Mouse (Mus musculus) kidney, postnatal 14 days (tissue): ENCODE data around the gene Zfp148.

Experiments used
- DNase-seq: peaks from one replicate; pipeline ENCODE4 v3.0.0; 2022; ENCODE audit warnings: mixed read lengths

Gene Zfp148

DNA sequence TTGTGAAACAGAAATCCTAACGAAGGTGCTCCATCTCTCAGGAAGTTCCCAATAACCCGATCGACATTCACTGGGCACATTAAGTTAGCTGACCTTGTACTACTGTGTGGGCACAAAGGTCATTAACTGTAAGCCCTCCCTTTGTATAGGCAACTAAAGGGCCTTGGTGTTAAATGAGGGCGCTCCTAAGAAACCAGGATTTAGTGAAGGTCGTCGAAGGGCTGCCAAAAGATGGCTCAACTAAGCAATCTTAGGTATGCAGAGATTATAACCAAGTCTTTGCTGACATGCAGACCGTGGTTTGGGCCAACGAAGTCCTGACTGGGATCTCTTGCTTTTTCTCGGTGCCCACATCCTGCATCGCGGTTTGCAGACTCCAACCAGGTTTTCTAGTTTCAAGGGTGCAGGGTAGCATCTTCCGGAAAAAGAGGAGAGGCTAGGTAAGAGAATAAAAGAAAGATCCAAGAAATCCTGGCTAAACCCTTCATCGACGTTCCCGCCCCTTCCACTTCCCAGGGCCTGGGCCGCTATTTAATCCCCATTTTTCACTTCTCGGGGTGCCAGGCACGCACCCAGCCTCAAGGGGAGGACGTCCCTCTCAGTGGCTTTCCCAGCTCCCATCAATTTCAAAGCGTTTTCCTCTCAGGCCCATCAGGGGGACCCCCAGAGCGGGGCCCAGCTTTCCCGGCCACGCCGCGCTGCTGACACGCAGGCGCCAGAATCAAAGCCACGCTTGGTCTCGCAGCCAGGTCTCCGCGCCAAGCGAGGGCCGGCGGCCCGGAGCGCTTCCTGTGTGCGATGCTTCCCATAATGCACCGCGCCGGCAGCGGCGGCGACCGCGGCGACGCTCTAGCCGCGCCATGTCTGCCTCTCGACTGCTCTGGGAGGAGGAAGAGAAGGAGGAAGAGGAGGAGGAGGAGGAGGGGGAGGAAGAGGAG is at the start of gene Zfp148:
Zfp148 (plus strand) TSS at position 893 of the 938 bp plus-strand sequence.
- DNase-seq: peak; percentile 95

DNA sequence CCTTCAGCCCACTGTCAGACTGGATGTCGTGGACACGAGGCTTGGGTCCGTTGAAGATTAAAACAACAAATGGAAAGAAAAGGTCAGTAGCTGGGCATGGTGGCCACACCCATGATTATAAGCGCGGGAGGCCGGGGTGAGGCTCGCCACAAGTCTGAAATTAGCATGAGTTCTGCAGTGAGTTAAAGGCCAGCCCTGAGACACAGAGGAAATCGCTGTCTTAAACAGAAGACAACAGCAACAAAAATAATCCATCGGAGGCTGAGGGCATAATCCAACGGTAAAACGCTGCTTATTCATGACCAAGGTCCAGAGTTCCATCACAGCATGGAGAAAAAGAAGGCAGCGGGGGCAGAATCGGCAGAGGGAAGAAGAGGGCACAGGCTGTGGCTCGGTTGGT is 47.6 kb upstream of the Zfp148 start:
- peak; percentile 23 for DNase-seq

DNA sequence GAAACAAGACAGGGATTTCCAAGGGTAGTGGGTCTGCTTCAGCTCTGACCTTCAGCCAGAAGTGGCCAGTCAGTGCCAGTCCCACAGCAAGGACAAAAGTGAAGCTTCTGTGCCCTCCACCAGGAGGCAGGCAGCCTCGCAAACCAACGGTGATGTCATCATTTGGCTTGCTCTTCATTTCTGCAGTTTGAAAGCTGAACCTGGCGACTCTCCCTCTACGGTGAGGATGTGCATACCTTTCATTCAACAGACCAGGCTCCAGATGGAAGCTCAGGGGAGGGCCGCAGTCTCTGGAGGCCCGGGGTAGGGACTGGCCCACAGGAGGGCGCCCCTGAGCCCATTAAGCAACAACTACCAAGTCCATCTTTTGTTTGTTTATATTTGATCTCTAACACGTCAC is 43.5 kb upstream of the Zfp148 start:
- DNase-seq: peak; percentile 83

DNA sequence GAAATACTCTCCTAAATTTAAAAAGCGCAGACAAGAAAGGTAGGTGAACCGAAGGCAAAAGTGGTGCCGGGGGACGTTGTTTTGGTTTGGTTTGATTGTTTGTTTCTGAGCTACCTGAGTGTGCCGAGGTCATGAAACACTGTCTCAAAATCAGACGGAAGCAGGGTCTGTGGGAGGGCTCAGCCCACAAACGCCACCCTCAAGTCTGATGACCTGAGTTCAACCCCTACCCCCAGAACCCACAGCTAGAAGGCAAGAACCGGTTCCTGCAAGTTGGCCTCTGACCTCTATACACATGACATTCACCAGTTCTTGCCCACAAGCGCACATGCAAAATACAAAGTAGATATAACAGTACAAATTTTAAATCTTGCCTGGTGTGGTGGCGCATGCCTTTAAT is 43.0 kb upstream of the Zfp148 start:
- DNase-seq: no peak

DNA sequence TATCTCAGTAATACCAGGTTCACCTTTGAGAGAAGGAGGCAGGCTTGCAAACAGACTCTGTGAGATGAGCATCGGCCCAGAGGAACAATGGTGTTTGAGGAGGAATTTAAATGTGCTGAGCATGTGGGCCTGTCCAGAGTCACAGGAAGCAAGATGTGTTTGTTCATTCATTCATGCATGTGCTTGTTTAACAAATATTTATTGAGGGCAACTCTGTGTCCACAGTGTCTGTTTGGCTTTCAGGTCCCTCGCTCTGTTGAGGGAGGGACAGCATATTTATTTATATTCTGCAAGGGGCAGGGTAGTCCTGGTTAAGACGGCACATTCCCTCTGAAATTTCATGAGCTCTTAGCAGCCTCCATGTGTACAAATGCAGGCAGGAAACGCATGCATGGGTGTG is 42.1 kb upstream of the Zfp148 start:
- DNase-seq: no peak

DNA sequence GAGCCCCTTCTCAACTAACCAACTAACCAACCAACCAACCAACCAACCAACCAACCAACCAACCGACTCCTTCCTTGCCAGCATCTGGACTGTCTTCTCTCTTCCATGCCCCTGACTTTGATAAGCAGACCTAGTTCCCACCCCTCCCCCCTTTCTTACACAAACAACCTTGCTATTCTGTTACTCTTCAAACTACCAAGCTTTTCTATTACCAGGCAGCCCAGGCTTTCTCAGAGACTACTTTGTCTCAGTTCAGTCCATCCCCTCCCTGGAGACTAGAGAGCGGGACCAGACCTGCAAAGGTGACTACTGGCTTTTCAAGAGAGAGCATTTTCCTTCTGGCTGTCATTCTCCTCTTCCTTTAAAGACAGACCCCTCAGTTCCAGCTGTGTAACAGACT is 41.2 kb upstream of the Zfp148 start:
- no peak for DNase-seq

DNA sequence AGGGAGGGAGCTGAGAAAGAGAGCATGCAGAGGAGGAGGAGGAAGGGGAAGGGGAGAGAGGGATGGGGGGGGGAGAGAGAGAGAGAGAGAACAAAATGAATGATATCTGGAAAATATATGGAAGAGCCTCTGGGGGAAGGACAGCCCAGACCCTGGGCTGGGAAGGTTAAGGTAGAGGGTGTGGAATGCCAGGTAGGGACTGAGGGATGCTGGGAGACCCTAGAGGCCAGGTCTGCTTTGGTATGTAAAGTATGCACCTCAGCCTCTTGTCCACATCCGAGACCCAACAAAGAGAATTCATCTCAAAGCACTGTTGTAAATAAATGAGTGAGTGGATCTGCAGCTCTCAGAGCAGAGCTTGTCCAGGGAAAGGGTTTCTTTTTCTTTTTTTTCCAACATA is 38.3 kb upstream of the Zfp148 start:
- no peak for DNase-seq

DNA sequence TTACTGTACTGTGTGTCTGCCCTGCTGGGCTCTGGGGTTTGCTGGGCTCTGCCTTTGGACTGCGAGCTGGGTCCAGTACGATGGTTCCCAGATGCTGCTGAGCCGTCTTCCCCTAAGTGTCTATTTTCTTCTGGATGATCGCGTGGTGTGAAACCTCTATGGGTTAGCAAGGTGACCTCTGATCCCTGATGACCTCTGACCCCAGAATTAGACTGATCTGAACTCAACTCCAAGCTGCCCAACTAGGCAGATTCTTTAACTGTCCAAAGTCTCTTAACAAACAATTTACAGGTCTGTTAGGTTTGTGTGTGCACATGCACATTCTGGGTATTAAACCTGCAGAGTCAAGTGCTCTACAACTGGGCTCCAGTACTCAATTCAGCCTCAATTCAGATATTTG is 37.5 kb upstream of the Zfp148 start:
- no peak for DNase-seq

DNA sequence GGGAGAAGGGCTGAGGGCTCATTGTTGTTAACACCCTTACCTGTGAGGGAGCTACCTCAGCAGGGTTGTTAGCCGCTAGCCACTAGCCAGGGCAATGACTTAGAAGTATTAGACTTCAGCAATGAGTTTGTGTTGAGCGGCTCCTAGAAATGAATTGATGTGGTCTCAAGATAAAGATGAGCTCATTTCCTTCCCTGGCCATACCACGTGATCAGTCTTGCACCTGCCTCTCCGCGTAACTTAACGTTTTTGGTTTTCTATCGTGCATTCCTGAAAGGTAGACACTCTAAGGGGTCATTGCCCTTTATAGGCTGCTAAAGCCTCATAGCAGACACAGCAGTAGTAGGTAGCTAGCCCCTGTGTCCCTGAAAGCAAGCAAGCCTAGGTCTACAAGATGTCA is 37.0 kb upstream of the Zfp148 start:
- no peak for DNase-seq

DNA sequence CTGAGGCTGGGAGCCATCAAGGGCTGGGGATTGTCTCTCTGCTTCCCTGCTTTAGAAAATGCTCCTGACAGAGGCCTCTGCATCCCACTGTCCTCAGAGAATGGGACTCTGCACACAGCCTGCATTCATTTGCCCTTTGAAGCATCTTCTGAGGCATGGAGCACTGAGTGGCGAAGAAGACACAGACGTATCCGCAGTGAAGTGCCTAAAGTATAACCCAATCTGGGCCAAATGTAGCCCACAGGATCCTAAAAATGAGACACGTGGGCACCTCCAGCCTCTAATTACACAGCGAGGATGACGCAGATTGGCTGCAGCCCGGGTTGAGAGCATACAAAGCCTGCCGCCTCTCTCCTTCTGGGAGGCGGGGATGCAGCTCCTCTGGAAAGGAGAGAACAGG is 36.3 kb upstream of the Zfp148 start:
- DNase-seq: no peak

DNA sequence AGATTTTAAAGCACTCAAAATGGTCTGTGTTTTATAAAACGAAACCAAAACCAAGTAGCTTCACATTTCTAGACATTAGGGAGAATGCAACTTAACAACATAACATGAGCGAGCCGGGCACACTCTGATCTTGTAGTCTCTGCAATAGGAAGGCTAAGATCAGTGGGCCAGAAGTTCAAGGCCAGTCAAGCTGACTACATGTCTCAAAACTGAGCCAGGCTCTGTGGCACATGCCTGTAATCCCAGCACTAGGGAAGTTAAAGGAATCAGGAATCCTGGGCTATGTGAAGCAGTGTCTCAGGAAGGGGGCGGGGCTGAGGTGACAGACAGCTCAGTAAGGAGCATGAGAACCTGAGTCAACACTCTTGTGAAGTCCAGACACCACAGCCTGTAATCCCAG is 35.8 kb upstream of the Zfp148 start:
- no peak for DNase-seq

DNA sequence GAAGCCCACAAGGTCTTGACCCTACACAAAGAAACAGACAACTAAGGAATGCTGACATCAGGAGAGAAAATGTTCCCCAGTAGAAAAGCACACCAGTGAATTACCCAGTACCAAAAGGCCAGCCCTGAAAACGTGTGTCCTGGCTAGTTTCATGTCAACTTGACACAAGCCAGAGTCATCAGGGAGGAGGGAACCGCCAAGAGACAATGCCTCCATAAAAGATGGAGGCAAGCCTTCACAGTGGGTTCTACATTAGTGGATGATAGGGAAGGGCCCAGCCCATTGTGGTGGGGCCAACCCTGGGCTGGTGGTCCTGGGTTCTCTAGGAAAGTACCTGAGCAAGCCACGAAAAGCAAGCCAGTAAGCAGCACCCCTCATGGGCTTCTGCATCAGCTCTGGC is 34.3 kb upstream of the Zfp148 start:
- no peak for DNase-seq

DNA sequence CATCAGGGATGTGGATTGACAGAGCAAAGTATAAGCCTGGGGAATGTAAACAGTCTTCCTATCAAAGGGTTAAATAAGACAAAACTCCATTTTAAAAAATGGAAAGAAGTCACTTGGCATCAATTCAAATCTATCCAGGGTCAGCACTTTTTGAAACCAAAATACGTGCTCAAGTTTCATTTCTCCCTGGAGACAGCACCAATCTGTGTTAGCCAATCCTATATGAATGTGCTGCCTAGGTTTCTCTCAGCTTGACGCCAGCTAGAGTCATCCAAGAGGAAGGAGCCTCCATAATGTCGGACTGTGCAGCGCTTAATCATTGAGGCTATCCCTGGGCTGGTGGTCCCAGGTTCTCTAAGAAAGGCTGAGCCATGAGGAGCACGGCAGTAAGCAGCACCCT is 33.5 kb upstream of the Zfp148 start:
- no peak for DNase-seq

DNA sequence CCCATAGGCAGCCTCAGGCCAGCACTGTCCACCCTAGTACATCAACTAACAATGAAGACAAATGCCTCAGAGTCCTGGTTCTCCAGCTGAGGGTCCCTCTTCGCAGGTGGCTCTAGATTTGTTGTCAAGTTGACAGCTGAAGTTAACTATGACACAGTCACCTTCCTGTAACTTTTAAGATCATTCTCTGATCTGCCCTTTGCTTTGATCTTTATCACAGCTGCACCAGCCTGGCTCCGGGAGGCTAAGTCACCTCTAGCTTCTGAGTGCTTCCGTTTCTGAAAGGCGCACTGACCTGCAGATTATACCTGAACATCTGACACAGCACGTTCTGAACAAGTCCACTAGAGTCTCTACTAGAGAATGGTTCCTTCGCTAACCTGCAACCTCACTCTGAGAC is 22.8 kb upstream of the Zfp148 start:
- DNase-seq: no peak

DNA sequence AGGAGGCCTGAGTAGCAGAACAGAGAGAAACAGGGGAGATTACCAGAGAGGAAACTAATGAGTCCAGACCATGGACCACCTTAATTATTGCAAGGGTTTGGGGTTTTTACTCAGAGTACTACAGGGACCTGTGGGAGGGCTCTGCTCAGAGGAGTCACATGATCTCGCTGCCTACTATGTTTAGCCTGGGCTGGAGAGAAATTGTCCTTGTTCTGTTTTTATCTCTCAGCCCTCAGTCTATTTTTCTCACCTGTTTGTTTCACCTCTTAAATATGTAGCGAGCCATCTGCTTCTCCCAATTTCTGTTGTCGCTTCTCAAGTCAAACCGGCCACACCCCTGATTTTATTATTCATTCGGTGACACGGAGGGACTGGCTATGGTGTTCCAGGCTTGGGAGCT is 14.9 kb upstream of the Zfp148 start:
- no peak for DNase-seq

DNA sequence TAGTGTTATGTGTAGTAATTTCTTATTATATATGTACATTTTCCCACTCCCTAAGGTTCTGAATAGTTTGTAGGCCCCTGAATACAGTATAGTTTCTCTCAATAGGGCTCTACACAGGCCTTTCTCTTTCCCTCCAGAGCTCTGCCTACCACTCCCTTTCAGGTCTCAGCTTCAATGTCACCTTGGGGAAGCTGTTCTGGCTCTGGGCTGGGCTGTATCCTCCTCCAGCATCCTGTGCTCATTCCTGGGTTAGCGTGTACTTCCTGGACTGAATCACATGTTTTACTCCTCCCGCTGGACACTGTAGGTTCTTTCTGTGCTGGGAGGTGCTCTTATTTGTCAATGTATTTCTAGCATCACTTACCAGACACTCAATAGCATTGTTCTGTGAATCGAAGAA is 12.0 kb upstream of the Zfp148 start:
- DNase-seq: no peak

DNA sequence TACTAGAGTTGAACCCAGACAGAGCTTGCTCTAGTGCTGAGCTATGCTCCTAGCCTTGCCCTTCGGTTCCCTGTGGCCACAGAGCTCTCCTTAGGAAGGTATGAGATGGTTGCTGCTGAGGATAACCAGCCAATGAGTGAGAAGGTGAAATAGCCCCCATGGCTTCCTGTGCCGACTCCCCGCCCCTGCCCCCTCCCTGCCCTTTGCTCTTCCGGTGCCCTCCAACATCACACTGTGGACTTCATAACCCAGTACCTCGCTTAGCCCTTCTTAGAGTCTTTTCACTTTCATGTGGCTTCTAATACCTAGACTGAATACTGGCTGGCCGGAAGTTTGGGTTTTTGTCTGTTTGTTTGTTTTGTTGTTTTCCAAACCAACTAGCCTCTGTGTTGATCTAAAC is 9.8 kb upstream of the Zfp148 start:
- no peak for DNase-seq

DNA sequence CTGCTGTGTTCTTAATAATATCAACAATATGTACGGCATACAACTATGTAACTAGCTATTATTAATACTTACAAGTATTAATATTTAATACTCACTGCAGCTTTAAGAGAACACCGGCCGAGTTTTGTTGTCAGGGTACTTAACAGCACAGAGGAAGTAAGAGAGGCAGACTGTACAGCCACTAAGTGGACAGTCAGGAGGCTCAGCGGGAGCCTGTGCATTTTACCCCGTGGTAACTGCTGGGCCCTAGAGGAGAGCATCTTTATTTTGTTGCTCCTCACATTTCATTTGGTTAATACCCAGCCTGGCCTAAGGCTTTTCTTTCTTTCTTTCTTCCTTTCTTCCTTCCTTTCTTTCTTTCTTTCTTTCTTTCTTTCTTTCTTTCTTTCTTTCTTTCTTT is 8.0 kb upstream of the Zfp148 start:
- DNase-seq: no peak

DNA sequence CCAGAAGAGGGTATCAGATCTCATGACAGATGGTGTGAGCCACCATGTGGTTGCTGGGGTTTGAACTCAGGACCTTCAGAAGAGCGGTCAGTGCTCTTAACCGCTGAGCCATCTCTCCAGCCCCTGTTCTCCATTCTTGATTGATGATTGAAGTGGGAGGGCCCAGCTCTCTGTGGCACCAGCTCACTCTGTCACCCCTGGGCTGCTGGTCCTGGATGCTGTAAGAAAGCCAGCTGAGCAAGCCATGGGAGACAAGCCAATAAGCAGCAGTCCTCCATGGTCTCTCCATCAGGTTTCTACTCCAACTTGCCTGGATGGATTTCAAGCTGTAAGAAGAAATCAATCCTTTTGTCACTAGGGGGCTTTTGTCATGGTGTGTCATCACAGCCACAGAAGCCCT is 7.3 kb upstream of the Zfp148 start:
- no peak for DNase-seq

DNA sequence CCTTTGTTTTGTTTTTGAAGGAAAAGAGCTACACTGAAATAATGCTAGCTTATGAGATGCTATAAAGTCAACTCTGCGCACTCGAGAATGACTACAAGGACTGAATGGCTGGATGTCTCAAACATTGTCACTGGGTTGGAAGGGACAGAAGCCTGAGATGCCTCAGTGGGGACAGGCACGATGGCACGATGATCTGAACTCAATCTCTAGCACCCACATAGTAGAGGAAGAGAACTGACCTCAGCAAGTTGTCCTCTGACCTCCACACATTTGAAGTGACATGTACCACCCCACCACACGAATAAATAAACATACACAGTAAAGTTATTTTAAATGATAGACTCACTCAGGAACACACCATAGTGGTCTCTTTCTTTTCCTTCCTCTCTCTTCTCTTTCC is 4.4 kb upstream of the Zfp148 start:
- DNase-seq: no peak

DNA sequence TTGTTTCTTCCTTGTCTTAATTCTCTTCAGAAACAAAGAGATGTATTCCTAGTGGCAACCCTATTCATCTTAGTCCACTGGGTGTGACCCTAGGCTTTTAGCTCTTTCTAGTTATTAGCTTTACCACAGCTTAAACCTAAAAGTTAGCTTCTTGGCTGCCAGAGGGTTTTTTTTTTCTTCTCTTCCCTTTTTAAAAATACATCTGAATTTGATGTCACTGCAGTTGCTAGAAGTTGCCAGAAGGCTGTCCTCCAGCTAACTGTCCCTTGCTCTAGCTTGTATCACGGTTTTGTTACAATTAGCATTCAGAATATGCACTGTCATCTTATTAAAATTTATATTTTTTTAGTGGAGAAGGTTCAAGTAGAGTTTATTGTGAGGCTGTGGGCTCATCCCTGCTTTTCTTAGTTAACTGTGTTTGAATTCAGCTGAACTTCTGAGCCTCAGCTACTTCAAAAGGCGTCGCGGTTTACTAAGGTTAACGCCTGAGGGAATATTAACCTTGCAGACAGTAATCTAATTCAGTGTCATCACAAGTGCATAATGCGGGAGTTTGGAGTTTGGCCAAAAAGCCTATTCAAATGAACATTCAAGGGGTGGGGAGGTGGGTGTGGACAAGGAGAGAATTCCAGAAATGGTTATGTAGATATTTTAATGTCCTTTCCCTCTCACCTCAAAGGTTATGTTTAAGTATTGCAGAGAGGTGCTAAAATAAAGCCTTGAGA is 1.3 kb upstream of the Zfp148 start:
- peak; percentile 72 for DNase-seq

DNA sequence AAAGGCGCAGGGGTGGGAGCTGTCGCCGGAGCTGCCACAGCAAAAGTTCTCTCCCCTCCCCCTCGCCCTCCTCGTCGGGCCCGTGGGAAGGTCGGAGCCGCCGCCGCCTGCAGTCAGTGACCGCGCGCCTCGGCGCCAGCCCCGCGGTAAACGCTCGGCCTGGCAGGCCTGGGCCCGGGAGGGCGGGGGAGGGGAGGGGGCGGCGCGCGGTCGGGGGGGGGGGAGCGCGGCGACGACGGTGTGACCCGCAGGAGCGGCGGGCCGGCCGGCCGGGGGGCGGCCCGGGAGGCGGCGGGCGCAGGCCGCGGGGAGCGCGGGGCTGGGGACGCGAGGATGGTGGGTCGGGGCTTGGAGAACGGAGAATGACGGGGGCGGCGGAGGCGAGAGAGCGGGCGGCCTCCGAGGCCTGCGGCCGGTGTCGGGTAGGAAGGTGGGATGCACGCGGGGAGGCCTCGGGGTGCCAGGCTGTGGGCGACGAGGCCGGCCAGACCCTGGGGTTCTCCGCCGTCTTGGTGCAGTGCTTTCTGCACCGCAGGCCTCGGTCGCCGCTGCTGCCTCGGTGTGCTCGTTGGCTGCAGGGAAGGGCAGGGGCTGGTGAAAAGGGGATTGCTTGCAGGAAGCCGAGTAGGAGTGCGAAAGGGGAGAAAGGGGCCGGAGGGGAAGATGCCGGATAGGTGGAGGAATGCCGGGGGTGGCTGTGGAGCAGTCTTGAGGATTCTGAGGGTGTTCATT is 412 bp downstream of the Zfp148 start:
- DNase-seq: peak; percentile 59

DNA sequence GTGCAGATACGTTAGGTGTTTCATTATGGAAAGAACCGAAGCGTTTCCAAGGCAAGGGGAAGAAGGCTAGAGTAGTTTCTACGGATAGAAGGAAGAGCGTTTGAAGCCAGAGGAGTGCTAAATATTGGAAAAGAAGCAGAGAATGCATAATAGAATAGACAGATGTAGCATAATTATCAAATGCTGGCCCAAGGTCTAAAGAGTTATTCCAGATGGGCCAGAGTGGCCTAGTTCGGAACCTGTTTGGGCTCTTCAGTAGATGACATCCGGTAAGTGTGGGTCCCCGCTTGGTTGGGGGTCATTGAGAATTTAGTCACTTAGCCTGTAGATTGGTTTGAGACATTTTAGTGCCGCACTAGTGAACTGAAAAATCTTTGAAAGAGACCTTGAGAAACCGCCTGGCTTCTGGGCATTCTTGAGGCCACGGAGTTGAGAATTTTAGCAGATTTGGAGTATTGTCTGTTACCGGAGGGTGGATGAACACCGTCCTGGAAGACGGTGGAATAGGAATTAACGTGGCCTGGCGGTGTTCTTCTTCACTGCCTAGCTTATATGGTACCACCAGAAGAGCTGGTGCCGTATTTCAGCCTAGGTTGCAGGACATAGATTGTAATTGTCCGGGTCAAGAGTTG is 1.1 kb downstream of the Zfp148 start:
- peak; percentile 15 for DNase-seq
